Comparison of ENCODE assay signal across 33 mouse cellular contexts in genomic region chr8:3710312-3710711, GRCm38 (mm10). TPM values are rescaled to one million over a fixed set of nuclear protein-coding genes. Genes with fewer than 3 reads are reported as not detected.
A peak's percentile ranks its signal among the peaks of the same experiment; 100 is the strongest.
DNase-seq lines count a peak whose midpoint lies in the region; ATAC-seq and TF ChIP-seq lines count a peak whose summit lies in the region.
"Had no signal": no experiment of that assay in that cellular context is flagged by ENCODE, and none has a peak within 500 bp of the region (broad histone marks: within the 10 kb centered on the region; RNA-seq: fewer than 3 reads in every experiment).

No protein-coding gene starts in this region.

- no peaks in the 10 kb centered on the region for H3K9me3 ChIP-seq in liver, postnatal 0 days (ENCODE audit: low read length)
- H3K9me3 ChIP-seq in forebrain, embryonic 10.5 days, result 0 out of 2 replicates have a peak, but pooled peaks cover 5% of the 10 kb centered on the region
- H3K9me3 ChIP-seq: embryonic facial prominence, embryonic 10.5 days; embryonic facial prominence, embryonic 13.5 days; forebrain, embryonic 13.5 days; heart, embryonic 10.5 days; heart, embryonic 13.5 days; hindbrain, embryonic 12.5 days; hindbrain, embryonic 15.5 days had no signal

- no peaks in the 10 kb centered on the region for H3K27me3 ChIP-seq in liver, adult 2 months (ENCODE audit: control insufficient read depth, insufficient read depth, low read length)
- no peaks in the 10 kb centered on the region for H3K27me3 ChIP-seq in liver, postnatal 0 days (ENCODE audit: insufficient read depth, low read length)
- H3K27me3 ChIP-seq in forebrain, embryonic 10.5 days (ENCODE audit: poor library complexity, severe bottlenecking), result no peaks in the 10 kb centered on the region
- H3K27me3 ChIP-seq: embryonic facial prominence, embryonic 13.5 days; forebrain, embryonic 13.5 days; heart, embryonic 13.5 days; hindbrain, embryonic 12.5 days; hindbrain, embryonic 15.5 days had no signal

- H3K27ac ChIP-seq in liver, adult 2 months (replicated peaks; ENCODE audit: insufficient read depth, low read depth, low read length), result peak overlapping the region; percentile 36; the same call in 1 of the 2 replicates
- H3K27ac ChIP-seq in liver, postnatal 0 days (ENCODE audit: low read depth), result no peak overlapping the region
- H3K27ac ChIP-seq in forebrain, embryonic 10.5 days, result no peak overlapping the region
- H3K27ac ChIP-seq: embryonic facial prominence, embryonic 10.5 days; embryonic facial prominence, embryonic 13.5 days; forebrain, embryonic 13.5 days; gastrocnemius, adult 2 months; heart, adult 2 months; heart, embryonic 10.5 days; heart, embryonic 13.5 days; hindbrain, embryonic 12.5 days; hindbrain, embryonic 15.5 days had no signal

- H3K4me1 ChIP-seq in liver, adult 2 months (ENCODE audit: control insufficient read depth, insufficient read depth, low read length), result peaks cover 3% of the 10 kb centered on the region; the same call in 1 of the 2 replicates
- peaks cover 11% of the 10 kb centered on the region for H3K4me1 ChIP-seq in liver, postnatal 0 days (ENCODE audit: insufficient read depth)
- H3K4me1 ChIP-seq in forebrain, embryonic 10.5 days, result no peaks in the 10 kb centered on the region
- H3K4me1 ChIP-seq: embryonic facial prominence, embryonic 10.5 days; embryonic facial prominence, embryonic 13.5 days; forebrain, embryonic 13.5 days; heart, embryonic 13.5 days; hindbrain, embryonic 12.5 days; hindbrain, embryonic 15.5 days had no signal

- ATAC-seq in liver, postnatal 0 days, result no peak
- peak; percentile 18; the same call in 1 of the 2 replicates for ATAC-seq in granulocyte monocyte progenitor cell, adult 5-6 weeks (replicated peaks; ENCODE audit: poor library complexity, severe bottlenecking)
- ATAC-seq: activated CD4-positive, CD25-positive, alpha-beta regulatory T cell, adult 4 months; CD4-positive, CD25-positive, alpha-beta regulatory T cell, adult 4 months; forebrain, embryonic 13.5 days; forebrain, embryonic 16.5 days had no signal

- no peak for TF ChIP-seq CTCF in liver, adult 2 months (IDR thresholded peaks at IDR 0.05; ENCODE audit: low read depth, low read length)
- TF ChIP-seq CTCF in liver, postnatal 0 days (IDR thresholded peaks at IDR 0.05; ENCODE audit: low read depth), result no peak

- no peak overlapping the region for H3K4me3 ChIP-seq in liver, adult 2 months (ENCODE audit: insufficient read depth, low read depth, low read length)
- no peak overlapping the region for H3K4me3 ChIP-seq in liver, postnatal 0 days (ENCODE audit: low read depth, low read length)
- no peak overlapping the region for H3K4me3 ChIP-seq in forebrain, embryonic 10.5 days
- H3K4me3 ChIP-seq: embryonic facial prominence, embryonic 10.5 days; embryonic facial prominence, embryonic 13.5 days; erythroblast, embryonic 14.5 days; forebrain, embryonic 13.5 days; gastrocnemius, adult 2 months; heart, adult 2 months; heart, embryonic 10.5 days; heart, embryonic 13.5 days; hindbrain, embryonic 12.5 days; hindbrain, embryonic 15.5 days had no signal

- no peak overlapping the region for H3K4me2 ChIP-seq in liver, postnatal 0 days (ENCODE audit: low read depth, low read length)
- H3K4me2 ChIP-seq: embryonic facial prominence, embryonic 13.5 days; forebrain, embryonic 13.5 days; heart, embryonic 13.5 days; hindbrain, embryonic 12.5 days; hindbrain, embryonic 15.5 days had no signal

- no peak for TF ChIP-seq POLR2A in liver, adult 2 months (IDR thresholded peaks at IDR 0.05; ENCODE audit: extremely low read depth, insufficient read depth, low read length)

- no peak overlapping the region for H3K9ac ChIP-seq in liver, adult 2 months (ENCODE audit: low read depth, low read length)
- H3K9ac ChIP-seq in liver, postnatal 0 days (replicated peaks), result no peak overlapping the region
- H3K9ac ChIP-seq: embryonic facial prominence, embryonic 13.5 days; forebrain, embryonic 13.5 days; heart, embryonic 13.5 days; hindbrain, embryonic 12.5 days; hindbrain, embryonic 15.5 days had no signal

- H3K79me2 ChIP-seq in liver, adult 2 months (ENCODE audit: control insufficient read depth, insufficient read depth, low read length), result no peaks in the 10 kb centered on the region

- peaks cover under 1% of the 10 kb centered on the region; the same call in 1 of the 2 replicates for H3K36me3 ChIP-seq in liver, adult 2 months (ENCODE audit: control insufficient read depth, insufficient read depth, low read length)
- no peaks in the 10 kb centered on the region for H3K36me3 ChIP-seq in liver, postnatal 0 days (replicated peaks; ENCODE audit: insufficient read depth, low read length)
- no peaks in the 10 kb centered on the region for H3K36me3 ChIP-seq in forebrain, embryonic 10.5 days (replicated peaks)
- H3K36me3 ChIP-seq: embryonic facial prominence, embryonic 10.5 days; embryonic facial prominence, embryonic 13.5 days; heart, embryonic 10.5 days; heart, embryonic 13.5 days; hindbrain, embryonic 12.5 days; hindbrain, embryonic 15.5 days had no signal

- 83% methylated on average over 3 of the region's 3 CpGs for WGBS in liver, adult 2 months
- 54% methylated on average over 3 of the region's 3 CpGs for WGBS in liver, postnatal 0 days (ENCODE audit: insufficient replicate concordance)
- WGBS in forebrain, embryonic 10.5 days, result 87% methylated on average over 3 of the region's 3 CpGs

- DNase-seq in liver, adult 2 months (ENCODE audit: extremely low read depth, low read depth, low spot score), result no peak
- DNase-seq in liver, postnatal 0 days, result no peak
- peak; percentile 42 for DNase-seq in spleen, postnatal 36 days (ENCODE audit: low spot score in 2 of 2)
- DNase-seq in spleen, postnatal 14 days (ENCODE audit: low spot score in 2 of 2), result no peak
- no peak for DNase-seq in kidney, adult 18-20 months
- DNase-seq in forebrain, embryonic 10.5 days (ENCODE audit: extremely low spot score, low spot score), result no peak
- DNase-seq: adrenal gland, adult 8-10 months; adrenal gland, postnatal 25 days; cerebellum, adult 11-12 months; cerebellum, adult 8-10 months; cerebellum, postnatal 10 days; cerebellum, postnatal 36 days; embryo, embryonic 11 days; gastrocnemius, adult 2 months; gastrocnemius, postnatal 14 days; heart, adult 2 months had no signal

- no peak for TF ChIP-seq EP300 in liver, postnatal 0 days (IDR thresholded peaks at IDR 0.05; ENCODE audit: low read depth)

RNA-seq across cellular contexts. Expression of gene Clec4g, which starts 10.1 kb away (rescaled TPM):
- 100 and 133 TPM in 2 replicates for total RNA-seq in liver, adult 2 months (2014; rRNA removed)
- polyA plus RNA-seq in liver, adult 2 months (2012; rRNA removed), result 48.9 and 57.7 TPM in 2 replicates
- 29.3 and 30.2 TPM in 2 replicates for polyA plus RNA-seq in liver, postnatal 0 days (2015; fragmentation: Nextera tagmentation; extraction: Ambion mirVana)
- total RNA-seq in granulocyte monocyte progenitor cell, adult 5-6 weeks (2014; fragmentation: Nextera tagmentation), result not detected in 2 replicates
- total RNA-seq in granulocyte monocyte progenitor cell, adult 5-6 weeks (2017), result not detected in 2 replicates
- not detected in 2 replicates for polyA plus RNA-seq in forebrain, embryonic 10.5 days (2016; fragmentation: Nextera tagmentation; extraction: Ambion mirVana)
- total RNA-seq: adrenal gland, adult 8-10 months; adrenal gland, postnatal 25 days; ES-E14; gastrocnemius, adult 2 months; hematopoietic stem cell, adult 5-6 weeks had no signal
- polyA plus RNA-seq: activated CD4-positive, CD25-positive, alpha-beta regulatory T cell, adult 4 months; C2C12; CD4-positive, CD25-positive, alpha-beta regulatory T cell, adult 4 months; forebrain, embryonic 13.5 days; forebrain, embryonic 16.5 days; intestine, embryonic 14.5 days had no signal

RNA-seq across cellular contexts. Expression of gene Fcer2a, which starts 16.3 kb away (rescaled TPM):
- total RNA-seq in liver, adult 2 months (2014; rRNA removed), result 0.09 and 0.27 TPM in 2 replicates
- polyA plus RNA-seq in liver, adult 2 months (2012; rRNA removed), result 0.49 and 0.51 TPM in 2 replicates
- polyA plus RNA-seq in liver, postnatal 0 days (2015; fragmentation: Nextera tagmentation; extraction: Ambion mirVana), result 0.05 and 0.06 TPM in 2 replicates
- not detected in 2 replicates for total RNA-seq in granulocyte monocyte progenitor cell, adult 5-6 weeks (2014; fragmentation: Nextera tagmentation)
- total RNA-seq in granulocyte monocyte progenitor cell, adult 5-6 weeks (2017), result not detected in 2 replicates
- 0.22 and 0.38 TPM in 2 replicates for polyA plus RNA-seq in forebrain, embryonic 10.5 days (2016; fragmentation: Nextera tagmentation; extraction: Ambion mirVana)
- total RNA-seq: gastrocnemius, adult 2 months; hematopoietic stem cell, adult 5-6 weeks had no signal
- polyA plus RNA-seq: erythroblast, embryonic 14.5 days had no signal

RNA-seq across cellular contexts. Expression of gene Trappc5, which starts 34.2 kb away (rescaled TPM):
- 15.3 and 18.3 TPM in 2 replicates for total RNA-seq in liver, adult 2 months (2014; rRNA removed)
- polyA plus RNA-seq in liver, adult 2 months (2012; rRNA removed), result 22.5 and 25.0 TPM in 2 replicates
- 16.6 and 16.9 TPM in 2 replicates for polyA plus RNA-seq in liver, postnatal 0 days (2015; fragmentation: Nextera tagmentation; extraction: Ambion mirVana)
- 24.1 and 27.2 TPM in 2 replicates for total RNA-seq in granulocyte monocyte progenitor cell, adult 5-6 weeks (2014; fragmentation: Nextera tagmentation)
- total RNA-seq in granulocyte monocyte progenitor cell, adult 5-6 weeks (2017), result 30.9 and 39.8 TPM in 2 replicates
- 43.3 and 47.5 TPM in 2 replicates for polyA plus RNA-seq in forebrain, embryonic 10.5 days (2016; fragmentation: Nextera tagmentation; extraction: Ambion mirVana)

RNA-seq across cellular contexts. Expression of gene Fcor, which starts 38.1 kb away (rescaled TPM):
- total RNA-seq in liver, adult 2 months (2014; rRNA removed), result 1.9 and 2.6 TPM in 2 replicates
- 1.1 and 5.7 TPM in 2 replicates for polyA plus RNA-seq in liver, adult 2 months (2012; rRNA removed)
- polyA plus RNA-seq in liver, postnatal 0 days (2015; fragmentation: Nextera tagmentation; extraction: Ambion mirVana), result 2.7 and 3.4 TPM in 2 replicates
- total RNA-seq in granulocyte monocyte progenitor cell, adult 5-6 weeks (2014; fragmentation: Nextera tagmentation), result 27.9 and 43.5 TPM in 2 replicates
- 13.1 and 14.4 TPM in 2 replicates for total RNA-seq in granulocyte monocyte progenitor cell, adult 5-6 weeks (2017)
- polyA plus RNA-seq in forebrain, embryonic 10.5 days (2016; fragmentation: Nextera tagmentation; extraction: Ambion mirVana), result 11.2 and 12.1 TPM in 2 replicates
- total RNA-seq: gastrocnemius, adult 2 months; hematopoietic stem cell, adult 5-6 weeks had no signal
- polyA plus RNA-seq: activated CD4-positive, CD25-positive, alpha-beta regulatory T cell, adult 4 months; CD4-positive, CD25-positive, alpha-beta regulatory T cell, adult 4 months; erythroblast, embryonic 14.5 days had no signal

RNA-seq across cellular contexts. Expression of gene Cd209a, which starts 38.5 kb away (rescaled TPM):
- 0.09 and 0.40 TPM in 2 replicates for total RNA-seq in liver, adult 2 months (2014; rRNA removed)
- 0.28 and 0.41 TPM in 2 replicates for polyA plus RNA-seq in liver, adult 2 months (2012; rRNA removed)
- 0.14 and 0.19 TPM in 2 replicates for polyA plus RNA-seq in liver, postnatal 0 days (2015; fragmentation: Nextera tagmentation; extraction: Ambion mirVana)
- total RNA-seq in granulocyte monocyte progenitor cell, adult 5-6 weeks (2014; fragmentation: Nextera tagmentation), result 2.2 TPM in 1 of 2 replicates, not detected in the other
- 1.1 and 3.8 TPM in 2 replicates for total RNA-seq in granulocyte monocyte progenitor cell, adult 5-6 weeks (2017)
- polyA plus RNA-seq in forebrain, embryonic 10.5 days (2016; fragmentation: Nextera tagmentation; extraction: Ambion mirVana), result not detected in 2 replicates
- total RNA-seq: adrenal gland, postnatal 25 days; ES-E14; gastrocnemius, postnatal 14 days; gastrocnemius, postnatal 4 days had no signal
- polyA plus RNA-seq: activated CD4-positive, CD25-positive, alpha-beta regulatory T cell, adult 4 months; C2C12; CD4-positive, CD25-positive, alpha-beta regulatory T cell, adult 4 months; embryonic facial prominence, embryonic 10.5 days; erythroblast, embryonic 14.5 days; forebrain, embryonic 13.5 days; forebrain, embryonic 16.5 days; heart, adult 2 months; heart, embryonic 10.5 days; heart, embryonic 13.5 days; hindbrain, embryonic 12.5 days; intestine, embryonic 14.5 days had no signal

Comparison
In these comparisons a context has a peak if more than half of its experiments do, and no peak if none do; other contexts are left out.
1. DNase-seq: peak in spleen, postnatal 36 days (2 of 2); none in liver, adult 2 months (single experiment), liver, postnatal 0 days (single experiment), spleen, postnatal 14 days (0 of 2), kidney, adult 18-20 months (single experiment) and forebrain, embryonic 10.5 days (single experiment).
2. RNA of gene Clec4g, which starts 10.1 kb away (polyA plus RNA-seq): 48.9 to 57.7 TPM in liver, adult 2 months and 29.3 to 30.2 TPM in liver, postnatal 0 days; not detected in forebrain, embryonic 10.5 days; every median in the first group is over 10 times any median in the second.